Mouse (Mus musculus) layer of hippocampus, postnatal 14 days (tissue): ENCODE measurements around the gene Rpl32. TPM values are rescaled to one million over a fixed set of nuclear protein-coding genes. Genes with fewer than 3 reads are reported as not detected.

Experiments
- DNase-seq, 2 experiments: peaks; one replicate each; pipeline ENCODE4 v3.0.0; 2021 to 2022; ENCODE audit warnings: low spot score in 2 of 2, mixed read lengths in 1 of 2
- total RNA-seq, 2 experiments: library from RNA; stranded (reverse); gene quantifications; 2 replicates each; pipeline ENCODE4 v1.2.3; 2021

The Rpl32 gene
- total RNA-seq, 2 experiments from 2014 or later = 500 to 526 TPM

GRCm38 (mm10) chr6:115821216-115821993 is 12.9 kb upstream of the Rpl32 start:
- DNase-seq = no peak

- DNase-seq = no peak
Measured at GRCm38 (mm10) chr6:115818129-115818528, 9.6 kb upstream of the Rpl32 start.

- no peak for DNase-seq
Measured at GRCm38 (mm10) chr6:115815041-115815440, 6.5 kb upstream of the Rpl32 start.

GRCm38 (mm10) chr6:115814104-115814503 is 5.6 kb upstream of the Rpl32 start:
- peak; percentile 41 to 50 for DNase-seq

- DNase-seq = no peak
Measured at GRCm38 (mm10) chr6:115811606-115812005, 3.1 kb upstream of the Rpl32 start.

- no peak for DNase-seq
Measured at GRCm38 (mm10) chr6:115808196-115808487, 405 bp downstream of the Rpl32 start.

- no peak for DNase-seq
Measured at GRCm38 (mm10) chr6:115807464-115808195, 917 bp downstream of the Rpl32 start.

GRCm38 (mm10) chr6:115804432-115805192 is 3.9 kb downstream of the Rpl32 start:
- DNase-seq = no peak

- peak; percentile 64 to 77 for DNase-seq
Measured at GRCm38 (mm10) chr6:115803541-115804382, 4.8 kb downstream of the Rpl32 start.

- no peak for DNase-seq
Measured at GRCm38 (mm10) chr6:115801811-115802210, 6.7 kb downstream of the Rpl32 start.

GRCm38 (mm10) chr6:115792691-115793215 is 15.8 kb downstream of the Rpl32 start:
- no peak for DNase-seq

GRCm38 (mm10) chr6:115791842-115792686 is 16.5 kb downstream of the Rpl32 start:
- DNase-seq = no peak

GRCm38 (mm10) chr6:115791016-115791415 is 17.5 kb downstream of the Rpl32 start:
- DNase-seq = no peak

- no peak for DNase-seq
Measured at GRCm38 (mm10) chr6:115782781-115783180, 25.8 kb downstream of the Rpl32 start.

GRCm38 (mm10) chr6:115776363-115776762 is 32.2 kb downstream of the Rpl32 start:
- DNase-seq = no peak

GRCm38 (mm10) chr6:115775838-115776237 is 32.7 kb downstream of the Rpl32 start:
- DNase-seq = no peak

GRCm38 (mm10) chr6:115774501-115774921 is 34.0 kb downstream of the Rpl32 start, which contains the start of gene Cand2:
Gene Cand2 (plus strand): TSS chr6:115774538.
- DNase-seq = no peak

GRCm38 (mm10) chr6:115773966-115774413 is 34.6 kb downstream of the Rpl32 start:
- DNase-seq = no peak

GRCm38 (mm10) chr6:115772604-115773003 is 35.9 kb downstream of the Rpl32 start:
- DNase-seq = no peak

GRCm38 (mm10) chr6:115772201-115772600 is 36.3 kb downstream of the Rpl32 start:
- no peak for DNase-seq
